Mouse (Mus musculus) liver, embryonic 16.5 days (tissue): Measurements from ENCODE around the gene Hist1h4i. TPM values are rescaled to one million over a fixed set of nuclear protein-coding genes. Genes with fewer than 3 reads are reported as not detected.

Experiments
- ATAC-seq: fragments of 200-750 bp; cut with Nextera tagmentation; 2 replicates; pipeline ENCODE4 v1.8.0; 2017; ENCODE audit warnings: low read depth, mild to moderate bottlenecking, moderate number of reproducible peaks, moderate library complexity
- H3K27ac ChIP-seq: fragments of 300-500 bp; sonication (generic); 2 replicates; pipeline ENCODE4 v1.5.1; 2014; ENCODE audit warnings: mild to moderate bottlenecking, low read length
- H3K27me3 ChIP-seq: fragments of 300-500 bp; sonication (generic); 2 replicates; pipeline ENCODE4 v1.6.1; 2014; ENCODE audit warnings: low read depth, low read length, mixed read lengths; ENCODE audit not compliant: control insufficient read depth, insufficient read depth
- H3K36me3 ChIP-seq: fragments of 300-500 bp; sonication (generic); 2 replicates; pipeline ENCODE4 v1.6.1; 2014; ENCODE audit warnings: mild to moderate bottlenecking; ENCODE audit not compliant: control insufficient read depth, insufficient read depth
- H3K4me1 ChIP-seq: fragments of 300-500 bp; sonication (generic); 2 replicates; pipeline ENCODE4 v1.6.1; 2014; ENCODE audit warnings: low read depth, low read length, mixed read lengths; ENCODE audit not compliant: control insufficient read depth
- H3K4me2 ChIP-seq: fragments of 300-500 bp; sonication (generic); 2 replicates; pipeline ENCODE4 v1.6.1; 2014; ENCODE audit warnings: low read depth, low read length, mixed read lengths
- H3K4me3 ChIP-seq: fragments of 300-500 bp; sonication (generic); 2 replicates; pipeline ENCODE4 v1.5.1; 2014; ENCODE audit warnings: low read depth, mild to moderate bottlenecking, low read length
- H3K9ac ChIP-seq: fragments of 300-500 bp; sonication (generic); 2 replicates; pipeline ENCODE4 v1.6.1; 2014; ENCODE audit warnings: low read depth, low read length
- H3K9me3 ChIP-seq: fragments of 300-500 bp; sonication (generic); replicated peaks from 2 replicates; pipeline ENCODE4 v1.6.1; 2016; ENCODE audit warnings: low read length; ENCODE audit not compliant: control insufficient read depth
- whole genome bisulfite sequencing: fragments of 180-500 bp; shearing (Covaris S2); extraction: QIAGEN DNeasy Blood & Tissue Kit; methylation state at CpG from one replicate; pipeline ENCODE4 v1.1.7; 2014; ENCODE audit not compliant: insufficient replicate concordance; 5-methylcytosine and 5-hydroxymethylcytosine counted together
- polyA plus RNA-seq: library from polyadenylated mRNA; unstranded; fragments of >200 nt; fragmentation: Nextera tagmentation; extraction: Ambion mirVana; gene quantifications from 2 replicates; pipeline ENCODE4 v1.2.1, GENCODE M21; 2015

The Hist1h4i gene
- polyA plus RNA-seq, 1 experiment from 2014 or later, result 47.5 TPM

- Histone ChIP-seq H3K9me3 (no peaks in the 10 kb centered on the region), H3K9ac (peak overlapping the region; percentile 21; the same call in 1 of the 2 replicates), H3K4me2 (peak overlapping the region; percentile 57), H3K36me3 (no peaks in the 10 kb centered on the region), H3K27ac (no peak overlapping the region), H3K4me1 (peaks cover 22% of the 10 kb centered on the region), H3K4me3 (peak overlapping the region; percentile 41), H3K27me3 (peaks cover 35% of the 10 kb centered on the region)
- peak; percentile 87 for ATAC-seq
- WGBS, result 12% methylated on average over 27 of the region's 27 CpGs
Observed at GRCm38 (mm10) chr13:22015479-22016450, 25.4 kb downstream of the Hist1h4i start.

- H3K27ac ChIP-seq, result no peak overlapping the region
- no peaks in the 10 kb centered on the region for H3K9me3 ChIP-seq
- H3K27me3 ChIP-seq, result peaks cover 48% of the 10 kb centered on the region
- no peak overlapping the region for H3K9ac ChIP-seq
- H3K4me3 ChIP-seq, result peak overlapping the region; percentile 39
- H3K4me2 ChIP-seq, result peak overlapping the region; percentile 57
- ATAC-seq, result no peak
- H3K36me3 ChIP-seq, result no peaks in the 10 kb centered on the region
- peaks cover 16% of the 10 kb centered on the region for H3K4me1 ChIP-seq
- WGBS, result 11% methylated on average over 17 of the region's 17 CpGs
Observed at GRCm38 (mm10) chr13:22014411-22014845, 26.7 kb downstream of the Hist1h4i start.

GRCm38 (mm10) chr13:22013716-22014115 lies 27.4 kb downstream of the Hist1h4i start:
- Histone ChIP-seq H3K9ac (no peak overlapping the region), H3K4me1 (peaks cover 16% of the 10 kb centered on the region), H3K27me3 (peaks cover 55% of the 10 kb centered on the region), H3K4me3 (no peak overlapping the region), H3K27ac (no peak overlapping the region), H3K36me3 (no peaks in the 10 kb centered on the region), H3K9me3 (no peaks in the 10 kb centered on the region), H3K4me2 (no peak overlapping the region)
- 13% methylated on average over 13 of the region's 13 CpGs for WGBS
- no peak for ATAC-seq

GRCm38 (mm10) chr13:22009642-22010041 lies 31.5 kb downstream of the Hist1h4i start, which contains the start of gene Prss16:
TSS of gene Prss16 (minus strand) at chr13:22009742.
- WGBS, result 15% methylated on average over 6 of the region's 7 CpGs
- no peaks in the 10 kb centered on the region for H3K9me3 ChIP-seq
- H3K4me1 ChIP-seq, result peaks cover 21% of the 10 kb centered on the region
- no peak within 1 kb of the TSS for H3K27ac ChIP-seq
- H3K4me3 ChIP-seq, result no peak within 1 kb of the TSS
- H3K9ac ChIP-seq, result no peak within 1 kb of the TSS
- ATAC-seq, result no peak
- H3K36me3 ChIP-seq, result no peaks in the 10 kb centered on the region
- peaks cover 88% of the 10 kb centered on the region for H3K27me3 ChIP-seq
- no peak within 1 kb of the TSS for H3K4me2 ChIP-seq

- Histone ChIP-seq H3K9ac (no peak overlapping the region), H3K4me2 (no peak overlapping the region), H3K4me1 (peaks cover 15% of the 10 kb centered on the region), H3K27ac (no peak overlapping the region), H3K4me3 (no peak overlapping the region), H3K9me3 (no peaks in the 10 kb centered on the region), H3K27me3 (peaks cover 88% of the 10 kb centered on the region), H3K36me3 (no peaks in the 10 kb centered on the region)
- no peak for ATAC-seq
- WGBS, result 65% methylated on average over 3 of the region's 3 CpGs
Observed at GRCm38 (mm10) chr13:22008707-22009106, 32.5 kb downstream of the Hist1h4i start.

GRCm38 (mm10) chr13:22007872-22008271 lies 33.3 kb downstream of the Hist1h4i start:
- H3K27ac ChIP-seq, result no peak overlapping the region
- peaks cover 93% of the 10 kb centered on the region for H3K27me3 ChIP-seq
- ATAC-seq, result no peak
- H3K36me3 ChIP-seq, result no peaks in the 10 kb centered on the region
- no peak overlapping the region for H3K9ac ChIP-seq
- no peak overlapping the region for H3K4me3 ChIP-seq
- peaks cover 15% of the 10 kb centered on the region for H3K4me1 ChIP-seq
- no peaks in the 10 kb centered on the region for H3K9me3 ChIP-seq
- no peak overlapping the region for H3K4me2 ChIP-seq
- WGBS, result 52% methylated on average over 7 of the region's 7 CpGs

GRCm38 (mm10) chr13:22007121-22007510 lies 34.0 kb downstream of the Hist1h4i start:
- WGBS, result 5% methylated on average over 18 of the region's 18 CpGs
- Histone ChIP-seq H3K4me3 (peak overlapping the region; percentile 63), H3K4me2 (peak overlapping the region; percentile 84), H3K27ac (no peak overlapping the region), H3K27me3 (peaks cover 91% of the 10 kb centered on the region), H3K9ac (no peak overlapping the region), H3K4me1 (peaks cover 15% of the 10 kb centered on the region), H3K9me3 (no peaks in the 10 kb centered on the region), H3K36me3 (no peaks in the 10 kb centered on the region)
- no peak for ATAC-seq

- WGBS, result under 1% methylated on average over 38 of the region's 38 CpGs
- peak overlapping the region; percentile 36; the same call in 1 of the 2 replicates for H3K9ac ChIP-seq
Observed at GRCm38 (mm10) chr13:22006334-22007120, 34.6 kb downstream of the Hist1h4i start.

More at GRCm38 (mm10) chr13:22006334-22007120, 34.6 kb downstream of the Hist1h4i start:
- peak overlapping the region; percentile 63 for H3K4me3 ChIP-seq
- no peaks in the 10 kb centered on the region for H3K36me3 ChIP-seq
- H3K27me3 ChIP-seq, result peaks cover 88% of the 10 kb centered on the region
- peaks cover 15% of the 10 kb centered on the region for H3K4me1 ChIP-seq
- H3K27ac ChIP-seq, result 0 out of 2 replicates have a peak overlapping the region, but pooled peaks have one; percentile 42
- peak; percentile 84 for ATAC-seq
- H3K4me2 ChIP-seq, result peak overlapping the region; percentile 84
- no peaks in the 10 kb centered on the region for H3K9me3 ChIP-seq
